ENCODE assay signal across 11 mouse cellular contexts in genomic region chr3:136768775-136769485, GRCm38 (mm10).
DNase-seq lines count a peak whose midpoint lies in the region; ATAC-seq and TF ChIP-seq lines count a peak whose summit lies in the region.
"Had no signal": no experiment of that assay in that cellular context is flagged by ENCODE, and none has a peak within 500 bp of the region (broad histone marks: within the 10 kb centered on the region; RNA-seq: fewer than 3 reads in every experiment).

No protein-coding gene starts in this region.

- no peak overlapping the region for H3K4me2 ChIP-seq in lung, embryonic 16.5 days (ENCODE audit: low read depth, low read length)
- no peak overlapping the region for H3K4me2 ChIP-seq in intestine, embryonic 16.5 days (ENCODE audit: low read depth, low read length)

- H3K27me3 ChIP-seq in lung, embryonic 16.5 days (ENCODE audit: control insufficient read depth, insufficient read depth, low read depth, low read length) = no peaks in the 10 kb centered on the region
- H3K27me3 ChIP-seq in intestine, embryonic 16.5 days (replicated peaks; ENCODE audit: control insufficient read depth, insufficient read depth, low read length) = no peaks in the 10 kb centered on the region

- DNase-seq in heart, adult 11 months = peak; percentile 93
- DNase-seq in heart, postnatal 10 days = no peak
- DNase-seq in lung, adult 2 months = no peak
- no peak for DNase-seq in adrenal gland, postnatal 25 days
- no peak for DNase-seq in urinary bladder, postnatal 10 days (ENCODE audit: low spot score)
- no peak for DNase-seq in layer of hippocampus, adult 8-10 months (ENCODE audit: low spot score in 2 of 2)
- DNase-seq: kidney, adult 8-10 months; layer of hippocampus, adult 9-11 months had no signal

- no peak overlapping the region for H3K4me3 ChIP-seq in lung, embryonic 16.5 days (ENCODE audit: low read length)
- no peak overlapping the region for H3K4me3 ChIP-seq in lung, adult 2 months (replicated peaks; ENCODE audit: extremely low read depth, low read depth, low read length)
- no peak overlapping the region for H3K4me3 ChIP-seq in intestine, embryonic 16.5 days (ENCODE audit: low read length)
- H3K4me3 ChIP-seq: midbrain, embryonic 10.5 days had no signal

- H3K4me1 ChIP-seq in lung, embryonic 16.5 days (replicated peaks; ENCODE audit: control insufficient read depth, insufficient read depth, low read length) = peaks cover 17% of the 10 kb centered on the region; the same call in 1 of the 2 replicates
- peaks cover 14% of the 10 kb centered on the region for H3K4me1 ChIP-seq in lung, adult 2 months (ENCODE audit: control insufficient read depth, insufficient read depth, low read length)
- 0 out of 2 replicates have a peak, but pooled peaks cover 7% of the 10 kb centered on the region for H3K4me1 ChIP-seq in intestine, embryonic 16.5 days (ENCODE audit: control insufficient read depth, insufficient read depth, low read length)

- ATAC-seq in lung, embryonic 16.5 days (ENCODE audit: low read depth) = no peak
- peak; percentile 83 for ATAC-seq in intestine, embryonic 16.5 days

- 63% methylated on average over 5 of the region's 5 CpGs for WGBS in lung, embryonic 16.5 days
- WGBS in lung, adult 2 months = 68% methylated on average over 5 of the region's 5 CpGs
- WGBS in intestine, embryonic 16.5 days = 83% methylated on average over 5 of the region's 5 CpGs

- H3K36me3 ChIP-seq in lung, embryonic 16.5 days (ENCODE audit: control insufficient read depth, insufficient read depth, low read length) = no peaks in the 10 kb centered on the region
- no peaks in the 10 kb centered on the region for H3K36me3 ChIP-seq in intestine, embryonic 16.5 days (ENCODE audit: control insufficient read depth, insufficient read depth, low read length)
- H3K36me3 ChIP-seq: midbrain, embryonic 10.5 days had no signal

- intact Hi-C loops in heart, postnatal 10 days (cut with DNase I) = no loop called here

- peak overlapping the region; percentile 52; the same call in 1 of the 2 replicates for H3K27ac ChIP-seq in lung, embryonic 16.5 days (ENCODE audit: low read length)
- H3K27ac ChIP-seq in intestine, embryonic 16.5 days (ENCODE audit: low read length) = no peak overlapping the region
- H3K27ac ChIP-seq: midbrain, embryonic 10.5 days had no signal

- TF ChIP-seq POLR2A in lung, adult 2 months (IDR thresholded peaks at IDR 0.05; ENCODE audit: borderline replicate concordance, extremely low read depth, low read depth, low read length) = no peak

- H3K9me3 ChIP-seq in lung, embryonic 16.5 days (ENCODE audit: control insufficient read depth, low read length) = no peaks in the 10 kb centered on the region
- H3K9me3 ChIP-seq in intestine, embryonic 16.5 days (ENCODE audit: control insufficient read depth, low read length) = no peaks in the 10 kb centered on the region
- H3K9me3 ChIP-seq: midbrain, embryonic 10.5 days had no signal

- no peak for TF ChIP-seq CTCF in lung, adult 2 months (IDR thresholded peaks at IDR 0.05; ENCODE audit: insufficient read depth, low read length)

- H3K9ac ChIP-seq in lung, embryonic 16.5 days (ENCODE audit: low read length) = no peak overlapping the region
- H3K9ac ChIP-seq in intestine, embryonic 16.5 days (ENCODE audit: low read depth, low read length) = no peak overlapping the region
